Mouse (Mus musculus): Measurements from ENCODE around the gene Zfp882. TPM values are rescaled to one million over a fixed set of nuclear protein-coding genes. Genes with fewer than 3 reads are reported as not detected.
A peak's percentile ranks its signal among the peaks of the same experiment; 100 is the strongest.
"Not testable (repeated sequence)": the region's sequence is repeated elsewhere in the genome, so short reads cannot be mapped to it uniquely, and the experiment has no call there.

Gene Zfp882
- polyA plus RNA-seq, 1 experiment: 6.1 TPM

GRCm38 (mm10) chr8:71951436-71952161 is 43.2 kb downstream of the Zfp882 start:
- peak in 1 of 2 experiments; percentile 5 for DNase-seq (ENCODE audit: extremely low spot score in 1 of 2, low spot score in 1 of 2)

GRCm38 (mm10) chr8:71952489-71952888 is 44.1 kb downstream of the Zfp882 start:
- DNase-seq (ENCODE audit: extremely low spot score in 1 of 2, low spot score in 1 of 2): no peak

- not testable (repeated sequence) for DNase-seq (ENCODE audit: extremely low spot score in 1 of 2, low spot score in 1 of 2)
Measured at GRCm38 (mm10) chr8:71952961-71953700, 44.7 kb downstream of the Zfp882 start.

GRCm38 (mm10) chr8:71954666-71955065 is 46.3 kb downstream of the Zfp882 start:
- DNase-seq (ENCODE audit: extremely low spot score in 1 of 2, low spot score in 1 of 2): no peak

GRCm38 (mm10) chr8:71960483-71960882 is 52.1 kb downstream of the Zfp882 start:
- DNase-seq (ENCODE audit: extremely low spot score in 1 of 2, low spot score in 1 of 2): no peak

- DNase-seq (ENCODE audit: extremely low spot score in 1 of 2, low spot score in 1 of 2): no peak
Measured at GRCm38 (mm10) chr8:71961796-71962195, 53.4 kb downstream of the Zfp882 start.

GRCm38 (mm10) chr8:71964051-71964450 is 55.6 kb downstream of the Zfp882 start:
- DNase-seq (ENCODE audit: extremely low spot score in 1 of 2, low spot score in 1 of 2): no peak

- DNase-seq (ENCODE audit: extremely low spot score in 1 of 2, low spot score in 1 of 2): no peak
Measured at GRCm38 (mm10) chr8:71965166-71965565, 56.8 kb downstream of the Zfp882 start.

Other genes starting within 250 kb of the Zfp882 start
- 172 and 176 TPM in 2 replicates for gene Unc13a, start 236.9 kb upstream of the Zfp882 start, polyA plus RNA-seq (2012; rRNA removed)
- gene Jak3, start 232.3 kb upstream of the Zfp882 start, polyA plus RNA-seq (2012; rRNA removed): 5.6 and 5.7 TPM in 2 replicates
- gene Insl3, start 219.4 kb upstream of the Zfp882 start, polyA plus RNA-seq (2012; rRNA removed): 1.4 and 1.8 TPM in 2 replicates
- 0.71 and 1.0 TPM in 2 replicates for gene B3gnt3, start 206.8 kb upstream of the Zfp882 start, polyA plus RNA-seq (2012; rRNA removed)
- 201 and 208 TPM in 2 replicates for gene Fcho1, start 182.9 kb upstream of the Zfp882 start, polyA plus RNA-seq (2012; rRNA removed)
- gene Zfp709, start 26.6 kb upstream of the Zfp882 start, polyA plus RNA-seq (2012; rRNA removed): 2.3 and 3.1 TPM in 2 replicates
- gene Zfp617, start within 50 bp of the Zfp882 start, polyA plus RNA-seq (2012; rRNA removed): 20.7 and 23.1 TPM in 2 replicates
- gene Zfp961, start 42.4 kb downstream of the Zfp882 start, polyA plus RNA-seq (2012; rRNA removed): 18.0 and 18.2 TPM in 2 replicates
- 0.12 and 0.25 TPM in 2 replicates for gene Cyp4f18, start 101.0 kb downstream of the Zfp882 start, polyA plus RNA-seq (2012; rRNA removed)
- not detected in 2 replicates for gene Olfr372, start 132.6 kb downstream of the Zfp882 start, polyA plus RNA-seq (2012; rRNA removed)
- gene Olfr373, start 174.6 kb downstream of the Zfp882 start, polyA plus RNA-seq (2012; rRNA removed): not detected in 2 replicates
- 0.04 and 0.06 TPM in 2 replicates for gene Olfr374, start 198.4 kb downstream of the Zfp882 start, polyA plus RNA-seq (2012; rRNA removed)
- gene Tpm4, start 226.4 kb downstream of the Zfp882 start, polyA plus RNA-seq (2012; rRNA removed): 41.6 and 48.7 TPM in 2 replicates